Mouse (Mus musculus) frontal cortex, postnatal 14 days (tissue): ENCODE measurements at regions not wholly inside any gene's neighbourhood (a gene's known extent, or its start where the extent isn't known, plus 50 kb on each side); places are given as distances from the start of the nearest gene placed in this dataset.

Experiments
- DNase-seq, 2 experiments: peaks; one replicate each; pipeline ENCODE4 v3.0.0; 2022; ENCODE audit warnings: low spot score in 2 of 2

DNA sequence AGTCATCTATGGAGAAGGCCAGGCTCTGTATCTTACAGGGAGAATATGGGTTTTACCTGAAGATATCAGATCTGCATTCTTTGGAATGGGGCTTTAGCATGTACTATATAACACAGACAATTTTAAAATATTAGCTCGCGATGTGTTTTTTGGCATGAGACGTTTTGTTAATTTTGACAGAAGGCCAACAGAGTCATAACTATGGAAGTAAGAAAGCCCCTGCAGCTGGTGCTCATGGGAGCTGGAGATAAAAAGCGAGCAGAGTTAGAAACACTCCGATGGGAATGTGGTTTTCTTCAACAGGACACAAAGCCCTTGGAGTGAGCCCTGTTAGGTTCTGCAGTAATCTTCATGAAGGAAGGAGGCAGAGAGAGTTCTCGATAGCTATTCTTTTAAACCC lies 176.6 kb downstream of the Rps12 start:
- no peak for DNase-seq

DNA sequence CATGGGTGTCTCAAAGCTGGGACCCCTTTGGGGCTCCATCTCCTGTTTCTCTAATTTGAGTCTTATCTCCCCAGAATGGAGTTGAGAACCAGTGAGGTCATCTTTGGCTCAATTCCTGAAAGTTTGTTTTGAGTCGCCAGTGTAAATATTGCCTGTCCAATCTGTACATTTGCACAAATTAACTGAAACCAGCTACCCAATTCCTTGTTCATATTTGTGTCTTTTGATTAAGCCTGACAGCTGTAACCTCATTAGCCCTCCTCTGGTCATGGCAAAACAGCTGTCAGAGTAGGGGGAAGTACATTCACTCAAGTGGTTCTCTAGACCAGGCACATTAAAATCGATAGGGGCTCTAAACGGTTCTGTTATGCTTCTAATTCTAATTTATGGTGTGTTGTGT lies 177.0 kb downstream of the Rps12 start:
- no peak for DNase-seq

DNA sequence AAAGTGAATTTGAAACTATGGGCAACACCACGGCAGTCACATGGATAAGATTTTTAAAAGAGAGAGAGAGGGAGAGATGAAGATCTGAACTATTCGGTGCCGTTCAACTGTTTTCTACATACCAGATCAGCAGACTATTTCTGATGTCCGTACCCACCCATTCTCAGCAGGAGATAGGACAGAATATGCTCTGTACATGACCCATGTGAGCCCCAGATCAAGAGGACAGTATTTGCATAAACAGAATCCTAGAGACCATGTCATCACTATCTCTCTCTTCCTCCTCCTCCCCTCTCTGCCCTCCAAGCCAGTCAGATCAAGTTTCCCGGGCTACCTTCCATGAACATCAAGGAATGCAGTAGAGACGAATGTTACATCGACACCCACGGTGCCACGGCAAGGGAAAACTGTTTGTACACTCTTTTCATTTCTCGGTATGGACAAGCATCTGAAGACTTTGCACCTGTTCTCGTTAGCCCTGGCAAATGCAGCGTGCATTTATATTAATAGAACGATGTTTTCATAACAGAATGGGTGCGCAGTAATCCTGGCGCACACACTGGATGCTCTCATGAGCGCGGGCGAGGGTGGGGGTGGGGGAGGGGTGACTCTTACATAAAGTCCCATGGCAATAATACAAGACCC lies 177.7 kb downstream of the Rps12 start:
- no peak for DNase-seq

DNA sequence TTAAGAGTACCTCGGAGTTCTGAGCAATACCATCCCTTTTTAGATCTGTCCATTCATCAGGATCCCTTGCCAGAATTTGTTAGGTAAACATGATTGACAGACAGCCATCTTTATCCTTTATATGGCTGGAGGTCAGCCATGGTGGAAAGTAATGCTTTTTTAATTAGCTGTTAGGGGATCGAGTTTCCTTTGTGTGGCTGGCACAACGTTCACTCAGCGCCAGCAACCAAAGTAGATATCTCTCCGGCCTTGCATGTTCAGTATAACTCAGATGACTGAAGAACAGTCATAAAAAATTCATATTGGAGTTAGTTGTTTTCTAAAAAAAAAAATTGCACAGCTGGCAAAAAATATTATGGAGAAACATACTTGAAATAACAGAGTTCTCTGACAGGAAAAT lies 186.4 kb downstream of the Rps12 start:
- DNase-seq = no peak

DNA sequence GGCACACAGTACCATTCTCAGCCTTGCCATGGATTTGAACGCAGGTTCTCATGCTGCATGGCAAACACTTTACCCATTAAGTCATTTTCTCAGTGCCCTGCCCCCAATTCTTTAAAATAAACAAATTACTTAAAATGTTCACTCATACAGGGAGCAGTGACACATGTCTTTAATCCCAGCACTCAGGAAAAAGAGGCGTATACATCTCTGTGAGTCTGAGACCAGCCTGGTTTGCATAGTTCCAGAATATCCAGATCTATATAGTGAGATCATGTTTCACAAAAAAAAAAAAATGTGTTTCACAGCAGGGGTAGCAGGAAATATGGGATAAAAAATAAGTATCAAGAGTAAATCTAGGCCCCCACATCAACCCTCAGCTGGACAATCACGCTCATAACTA lies 191.5 kb downstream of the Rps12 start:
- no peak for DNase-seq

DNA sequence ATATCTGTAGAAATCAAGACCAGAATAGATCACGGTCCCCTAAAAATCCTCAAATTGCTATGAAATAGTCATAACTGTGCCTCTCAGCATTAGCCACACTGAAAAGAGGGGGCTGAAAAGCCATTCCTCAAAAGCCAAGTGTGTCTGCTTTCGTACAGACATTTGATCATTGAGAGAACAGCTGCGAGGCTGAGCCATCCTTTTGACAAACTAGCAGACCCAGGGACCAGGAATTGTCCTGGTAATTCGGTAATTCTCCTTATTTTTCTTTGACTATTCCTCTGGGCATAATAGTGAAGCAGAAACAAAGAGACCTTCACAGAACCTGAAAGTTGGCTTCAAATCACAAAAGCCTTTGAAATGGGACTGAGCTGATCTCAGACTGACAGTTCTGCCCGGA lies 206.8 kb downstream of the Rps12 start:
- DNase-seq = no peak

DNA sequence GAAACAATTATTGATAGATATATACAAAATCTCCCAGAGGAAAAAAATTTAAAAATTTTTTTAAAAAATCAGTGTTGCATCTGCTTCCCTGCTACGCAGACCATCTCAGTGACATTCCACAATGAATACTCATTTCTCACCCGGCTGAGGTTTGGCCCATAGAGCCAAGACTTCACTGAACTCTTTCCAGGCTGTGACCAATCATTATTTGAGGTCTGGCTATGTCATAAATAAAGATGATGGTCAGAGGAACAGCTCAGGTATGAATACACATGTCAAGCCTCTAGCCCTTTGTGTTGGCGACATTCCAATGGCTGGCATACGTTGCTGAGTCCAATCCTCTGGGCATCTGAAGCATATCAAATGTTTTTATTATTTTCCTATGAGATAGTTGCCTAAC lies 216.1 kb downstream of the Rps12 start:
- DNase-seq = no peak

DNA sequence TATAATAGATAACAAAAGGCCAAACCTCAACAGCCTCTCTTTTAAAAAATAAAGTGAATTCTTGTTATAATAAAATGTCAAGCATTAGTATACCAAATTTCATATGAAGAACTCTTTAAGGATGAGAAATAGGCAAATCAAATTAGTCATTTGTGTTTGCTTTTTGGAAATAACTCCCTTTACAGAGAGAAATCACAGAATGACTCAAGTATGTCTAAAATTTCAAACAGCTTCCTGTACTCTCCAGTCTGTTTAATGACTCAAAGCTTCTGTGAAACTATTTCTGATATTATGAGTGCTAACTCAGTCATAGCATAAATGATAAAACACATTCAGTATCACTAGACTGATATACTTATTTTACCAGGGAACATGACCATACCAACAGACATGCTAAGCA lies 217.7 kb downstream of the Rps12 start:
- DNase-seq = no peak

DNA sequence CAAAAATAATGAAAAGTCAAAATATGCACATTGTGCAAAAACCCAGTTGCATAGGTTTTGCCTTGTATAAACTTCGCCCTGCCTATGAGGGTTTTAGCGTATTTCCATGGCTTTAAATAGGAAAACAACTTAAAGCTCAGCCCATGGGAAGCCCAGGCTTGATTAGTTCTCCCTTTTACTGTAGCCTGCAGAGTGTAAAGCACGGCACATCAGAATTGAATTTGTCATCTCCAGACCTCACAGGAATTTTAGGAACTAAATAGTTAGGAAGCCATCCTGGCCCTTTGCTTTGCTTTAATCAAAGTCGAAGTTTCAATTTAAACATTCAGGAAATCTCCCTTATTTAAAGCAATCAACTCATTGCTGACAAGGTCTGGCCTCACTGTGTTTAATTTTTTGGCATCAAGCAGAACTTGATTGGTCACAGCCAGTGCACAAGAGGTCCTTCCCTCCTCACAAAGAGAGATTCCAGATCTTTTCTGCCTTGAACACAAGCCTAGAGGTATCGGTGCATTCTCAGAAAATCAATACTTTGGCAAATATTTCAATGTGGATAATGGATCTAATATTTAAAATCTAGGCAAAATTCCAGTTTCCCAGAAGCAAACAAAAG lies 211.8 kb upstream of the Eya4 start:
- no peak for DNase-seq

DNA sequence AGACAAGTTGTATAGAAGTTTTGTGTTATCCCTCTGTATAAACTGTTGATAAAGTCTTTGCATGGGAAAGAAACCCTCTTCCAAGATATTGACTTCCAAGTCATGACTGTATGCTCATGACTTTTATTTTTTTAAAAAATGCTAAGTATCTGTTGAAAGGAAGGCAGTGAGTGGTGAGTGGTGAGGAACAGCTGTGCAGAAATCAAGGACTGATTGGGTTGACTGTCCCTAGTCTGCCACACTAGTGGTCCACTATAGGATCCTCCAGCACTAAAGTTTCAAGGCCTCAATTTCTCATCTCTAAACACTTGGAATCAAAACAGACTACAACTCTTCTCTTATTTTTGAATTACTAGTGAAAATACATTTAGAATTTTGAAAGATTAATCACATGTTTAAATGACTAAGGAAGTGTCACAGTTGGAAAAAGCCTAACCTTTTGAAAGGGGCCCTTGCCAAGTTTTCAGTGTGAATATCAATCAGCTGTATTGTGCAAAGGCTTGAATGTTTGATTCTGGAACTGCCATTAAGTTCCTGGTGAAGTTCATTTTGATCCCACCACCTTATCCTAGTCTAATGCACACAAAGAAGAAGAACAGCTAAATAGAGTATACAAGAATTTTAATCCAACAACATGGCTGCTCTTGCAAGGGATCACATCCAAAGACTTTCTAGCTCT lies 209.5 kb upstream of the Eya4 start:
- DNase-seq = no peak

DNA sequence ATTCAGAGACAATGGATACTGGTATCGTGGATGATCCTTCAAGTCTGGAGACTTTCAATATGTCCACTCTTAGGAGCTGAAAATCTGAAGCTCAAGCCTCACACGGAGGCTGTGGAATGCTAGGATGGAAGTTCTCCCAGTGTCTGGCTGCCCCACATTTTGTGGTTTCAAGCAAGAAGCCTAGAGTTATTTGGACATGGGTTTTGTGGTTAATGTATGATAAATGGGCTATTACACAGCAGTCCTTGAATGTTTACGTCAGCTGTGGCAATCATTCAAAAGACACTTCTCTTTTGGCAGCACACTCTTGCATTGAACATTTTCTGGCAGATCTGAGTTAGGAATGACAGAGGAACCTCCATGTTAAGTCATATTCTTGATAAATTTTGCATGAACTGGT lies 207.2 kb upstream of the Eya4 start:
- no peak for DNase-seq

DNA sequence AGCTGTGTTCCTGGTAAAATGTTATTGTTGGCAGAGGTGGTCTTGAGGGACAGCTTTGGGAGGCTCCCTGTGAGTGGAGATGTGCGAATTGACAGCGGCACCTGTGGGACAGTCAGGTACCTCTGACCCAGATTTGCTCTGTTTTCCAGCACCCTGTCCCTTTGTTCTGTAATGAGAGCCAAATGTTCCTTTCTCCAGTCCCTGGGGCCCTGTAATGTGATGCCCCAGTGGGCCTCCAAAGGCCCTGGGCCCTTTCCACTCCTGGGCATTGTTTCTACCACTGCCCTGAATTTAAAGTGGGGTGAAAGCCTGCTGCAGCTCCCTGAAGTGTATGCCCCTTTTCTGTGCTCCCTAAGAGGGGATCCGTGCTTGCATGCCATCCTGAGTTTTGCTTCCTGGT lies 198.6 kb upstream of the Eya4 start:
- DNase-seq = no peak

DNA sequence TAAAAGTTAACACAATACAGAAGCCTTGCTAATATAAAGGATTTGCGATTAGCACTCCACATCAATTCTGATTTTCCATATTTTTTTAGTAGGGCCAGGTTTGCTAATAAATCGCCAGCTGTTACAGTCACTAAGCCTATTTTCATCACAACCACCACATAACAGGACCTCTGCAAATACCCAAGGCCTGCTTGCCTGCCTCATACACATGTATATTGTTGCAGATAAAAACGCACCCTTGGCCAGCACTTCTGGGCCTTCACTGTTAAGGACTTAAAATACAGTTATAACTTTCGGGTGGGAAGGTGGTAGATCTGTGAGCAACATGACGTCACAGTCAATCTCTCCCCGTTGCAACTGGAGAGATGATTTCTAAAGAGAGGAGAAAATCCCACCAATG lies 197.7 kb upstream of the Eya4 start:
- no peak for DNase-seq

DNA sequence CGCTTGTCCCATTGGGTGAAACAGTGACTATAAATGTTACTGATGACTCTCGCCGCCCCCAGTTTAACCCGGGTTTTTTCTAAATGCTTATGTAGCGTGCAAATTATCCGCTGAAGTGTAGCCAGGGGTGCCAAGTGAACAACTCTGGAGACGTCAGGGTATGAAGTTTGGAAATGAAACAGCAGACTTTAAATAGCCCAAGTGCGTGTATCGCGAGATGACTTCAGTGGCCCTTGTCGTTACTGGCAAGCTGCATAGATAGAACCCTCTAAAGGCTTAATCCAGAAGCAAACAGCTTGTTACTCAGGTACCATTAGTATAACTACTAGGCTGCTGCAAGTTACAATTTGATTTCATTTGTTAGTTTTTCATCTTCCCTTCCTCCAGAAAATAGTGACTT lies 192.1 kb upstream of the Eya4 start:
- no peak for DNase-seq

DNA sequence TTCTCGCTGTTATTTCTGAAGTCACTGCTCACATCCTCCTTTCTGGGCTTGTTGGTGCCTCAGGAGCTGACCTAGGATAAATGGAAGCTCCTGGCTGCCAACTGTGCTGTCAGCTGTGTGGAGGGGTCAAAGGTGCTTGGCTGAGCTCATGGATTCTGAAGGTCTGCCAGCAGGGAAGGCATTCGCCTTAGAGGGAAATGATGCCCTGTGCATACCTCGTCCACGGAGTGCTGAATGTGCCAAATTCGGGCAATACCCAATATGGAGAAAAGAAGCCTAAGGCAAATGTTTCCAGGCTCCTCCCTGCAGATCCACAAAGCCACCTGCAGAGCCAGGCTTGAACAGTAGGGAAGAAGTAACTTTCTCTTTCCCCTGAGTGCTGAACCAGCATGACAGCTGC lies 191.3 kb upstream of the Eya4 start:
- DNase-seq = no peak

DNA sequence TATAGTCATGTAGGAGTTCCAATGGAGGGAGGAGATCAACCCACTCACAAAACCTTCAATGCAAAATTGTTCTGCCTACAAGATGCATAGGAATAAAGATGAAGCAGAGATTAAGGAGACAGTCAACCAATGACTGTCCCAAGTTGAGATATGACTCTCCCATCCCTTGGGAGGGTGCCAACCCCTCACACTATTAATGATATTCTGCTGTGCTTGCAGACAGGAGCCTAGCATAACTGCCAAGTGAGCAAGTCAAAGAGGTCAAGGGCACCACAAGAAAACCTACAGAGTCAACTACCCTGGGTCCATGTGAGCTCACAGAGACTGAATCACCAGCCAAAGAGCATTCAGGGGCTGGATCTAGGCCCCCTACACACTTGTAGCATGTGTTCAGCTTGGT lies 184.1 kb upstream of the Eya4 start:
- DNase-seq = no peak

DNA sequence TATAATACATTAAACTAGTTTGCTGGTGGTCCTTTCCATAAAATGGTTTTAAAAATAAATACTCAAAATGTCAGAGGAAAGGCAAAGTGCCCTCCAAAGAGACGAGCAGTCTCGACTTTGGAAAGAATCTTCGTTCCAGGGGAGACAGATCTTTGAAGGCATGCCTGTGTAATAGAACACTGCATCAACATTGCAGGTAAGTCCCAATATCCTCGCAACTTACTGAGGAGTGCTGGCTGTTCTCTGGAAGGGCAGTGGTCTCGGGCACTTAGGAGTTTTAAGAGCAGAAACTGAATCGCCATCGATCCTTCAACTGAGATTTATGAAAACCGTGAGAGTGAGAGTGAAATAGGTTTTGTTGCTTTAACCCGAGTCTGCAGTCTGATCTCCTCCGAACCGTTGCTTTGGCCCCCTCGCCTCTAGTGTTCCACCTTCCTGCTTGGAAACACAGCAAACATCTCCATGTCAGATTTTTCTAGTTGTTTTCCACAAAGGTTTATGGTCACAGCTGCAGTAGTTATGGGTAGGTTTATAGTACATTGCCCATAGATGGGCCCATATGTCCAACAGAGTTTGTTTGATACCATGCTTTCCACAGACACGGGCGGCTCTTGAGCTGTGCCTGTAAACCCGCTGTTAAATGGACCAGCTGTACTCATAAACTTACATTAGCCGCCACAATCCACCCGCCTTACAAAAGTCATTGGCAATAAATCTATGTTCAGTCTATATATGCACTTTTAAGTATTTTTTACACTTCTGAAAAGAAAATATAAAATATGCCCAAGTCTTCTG lies 181.6 kb upstream of the Eya4 start:
- no peak for DNase-seq

DNA sequence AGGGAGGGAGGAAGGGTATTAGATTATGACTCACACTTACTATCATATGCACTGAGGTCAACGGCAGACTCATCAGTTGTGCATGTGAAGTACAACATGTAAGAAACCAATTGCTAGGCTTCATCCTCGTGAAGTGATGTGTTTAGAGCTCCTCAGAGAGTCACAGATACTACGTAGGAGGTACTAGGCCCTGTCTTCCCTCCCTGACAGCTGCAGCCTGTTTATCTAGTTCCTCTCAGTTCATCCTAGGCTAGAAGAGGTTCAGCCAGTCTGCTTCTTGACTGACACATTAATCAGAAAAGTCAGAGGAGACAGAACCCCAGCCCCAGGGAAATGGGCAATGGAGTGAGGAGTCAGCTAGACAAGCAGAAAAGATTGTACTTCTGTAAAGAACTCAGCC lies 180.1 kb upstream of the Eya4 start:
- DNase-seq = no peak

DNA sequence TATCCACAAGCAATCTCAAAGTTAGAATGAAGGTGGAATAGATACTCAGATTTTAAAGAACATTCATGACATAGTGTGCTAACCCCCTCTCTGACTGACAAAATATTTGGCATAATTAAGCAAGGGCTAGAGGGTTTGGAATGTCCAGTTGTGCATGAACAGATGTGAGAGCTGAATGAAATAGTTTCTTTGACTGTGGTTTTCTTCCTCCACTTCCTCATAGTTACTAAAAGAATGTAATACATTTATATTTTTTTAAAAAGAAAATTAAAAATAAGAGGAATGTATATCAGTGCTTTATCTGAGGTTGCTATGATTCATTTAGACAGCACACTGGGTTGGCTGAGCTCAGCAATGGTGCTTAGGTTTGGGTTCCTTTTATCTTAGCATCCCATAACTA lies 176.2 kb upstream of the Eya4 start:
- no peak for DNase-seq

DNA sequence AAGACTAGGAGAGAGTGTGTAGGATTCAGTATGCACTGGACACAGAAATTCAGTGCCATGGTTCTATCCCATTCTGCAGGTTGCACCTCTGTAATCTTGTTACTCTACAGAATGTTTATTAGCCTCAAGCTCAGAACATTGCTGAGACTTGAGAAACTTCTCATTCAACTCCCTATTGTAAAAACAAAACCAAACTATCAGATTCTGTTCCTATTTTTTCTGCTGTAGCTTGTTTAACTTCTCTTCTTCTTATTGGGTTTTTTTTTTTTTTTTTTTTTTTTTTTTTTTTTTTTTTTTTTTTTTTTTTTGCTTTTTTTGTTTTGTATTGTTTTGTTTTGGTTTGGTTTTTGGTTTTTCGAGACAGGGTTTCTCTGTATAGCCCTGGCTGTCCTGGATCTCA lies 172.1 kb upstream of the Eya4 start:
- DNase-seq = no peak

DNA sequence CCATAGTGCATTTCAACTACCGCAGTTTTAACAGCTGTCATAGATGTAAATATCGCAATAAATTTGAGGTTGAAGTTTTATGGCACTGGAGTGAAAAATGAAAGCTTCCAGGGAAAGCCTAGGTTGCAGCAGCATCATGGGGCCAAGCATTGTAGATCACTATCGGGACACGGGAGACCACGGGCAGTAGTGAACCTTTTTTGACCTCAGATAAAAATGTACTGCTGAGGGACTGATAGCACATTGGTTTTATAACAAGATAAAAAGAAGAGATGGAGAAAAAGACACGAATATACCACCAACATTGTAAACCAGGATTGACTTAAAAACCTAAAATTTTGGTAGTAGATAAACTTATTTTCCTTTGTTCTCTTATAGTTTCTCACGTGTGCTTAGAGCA lies 143.1 kb upstream of the Eya4 start:
- no peak for DNase-seq

DNA sequence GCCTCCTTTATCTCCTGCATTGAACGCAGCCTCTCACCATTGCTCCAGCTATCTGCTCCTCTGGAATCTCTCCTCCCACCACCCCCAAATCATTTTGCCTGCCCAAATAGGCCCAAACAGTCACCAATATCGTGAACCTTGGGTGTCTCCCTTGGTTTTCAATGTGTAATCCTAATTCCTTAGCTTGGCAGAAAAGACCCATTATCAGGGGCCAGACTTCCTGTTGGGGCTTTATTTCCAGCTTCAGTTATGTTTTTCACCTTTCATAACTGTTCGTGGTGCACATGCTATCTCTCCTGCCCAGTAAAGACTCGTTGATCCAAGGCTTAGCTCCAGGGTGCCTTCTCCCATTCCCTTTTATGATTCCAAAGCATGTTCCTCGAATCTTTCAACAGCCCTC lies 142.4 kb upstream of the Eya4 start:
- DNase-seq = no peak

DNA sequence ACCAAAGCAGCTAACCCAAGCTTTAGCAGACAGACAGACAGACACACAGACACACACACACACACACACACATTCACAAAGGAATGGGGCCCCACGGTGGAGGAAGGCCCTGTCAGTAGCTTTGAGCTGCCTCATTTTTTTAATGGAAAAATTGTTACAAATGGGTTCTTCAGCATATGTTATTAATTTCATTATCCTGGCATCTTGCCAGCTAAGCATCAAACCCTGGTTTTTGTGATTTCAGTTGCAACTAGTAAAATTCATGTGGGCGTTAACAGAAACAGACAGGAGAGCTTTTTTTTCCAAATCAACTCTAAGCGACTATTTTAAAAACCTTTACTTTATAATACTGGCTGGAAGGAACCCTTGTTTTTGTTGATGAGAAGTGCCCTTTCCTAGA lies 138.4 kb upstream of the Eya4 start:
- no peak for DNase-seq
